Mouse (Mus musculus): Measurements from ENCODE around the gene Rab11fip3. TPM values are rescaled to one million over a fixed set of nuclear protein-coding genes. Genes with fewer than 3 reads are reported as not detected.
A peak's percentile ranks its signal among the peaks of the same experiment; 100 is the strongest.
"Not testable (repeated sequence)": the region's sequence is repeated elsewhere in the genome, so short reads cannot be mapped to it uniquely, and the experiment has no call there.

Gene Rab11fip3
- polyA plus RNA-seq, 1 experiment from 2014 or later, result 6.5 TPM

GRCm38 (mm10) chr17:26046253-26046997 is 22.9 kb downstream of the Rab11fip3 start:
- peak overlapping the region; percentile 20; the same call in 1 of the 2 replicates for H3K9ac ChIP-seq (ENCODE audit: low read length)
- ATAC-seq (ENCODE audit: low read depth), result peak; percentile 46; the same call in 1 of the 2 replicates
- 50% methylated on average over 10 of the region's 10 CpGs for WGBS
- peak overlapping the region; percentile 39; the same call in 1 of the 2 replicates for H3K27ac ChIP-seq (ENCODE audit: low read length)
- H3K4me2 ChIP-seq (ENCODE audit: low read depth, low read length), result no peak overlapping the region
- H3K4me1 ChIP-seq (replicated peaks; ENCODE audit: control insufficient read depth, insufficient read depth, low read length), result peaks cover 18% of the 10 kb centered on the region
- no peaks in the 10 kb centered on the region for H3K9me3 ChIP-seq (ENCODE audit: control insufficient read depth, low read length)
- no peaks in the 10 kb centered on the region for H3K36me3 ChIP-seq (ENCODE audit: control insufficient read depth, insufficient read depth, low read length)
- H3K4me3 ChIP-seq (ENCODE audit: low read length), result no peak overlapping the region
- H3K27me3 ChIP-seq (ENCODE audit: control insufficient read depth, insufficient read depth, low read depth, low read length), result no peaks in the 10 kb centered on the region

GRCm38 (mm10) chr17:26045285-26045684 is 24.1 kb downstream of the Rab11fip3 start:
- H3K9me3 ChIP-seq (ENCODE audit: control insufficient read depth, low read length), result no peaks in the 10 kb centered on the region
- no peak overlapping the region for H3K9ac ChIP-seq (ENCODE audit: low read length)
- no peaks in the 10 kb centered on the region for H3K36me3 ChIP-seq (ENCODE audit: control insufficient read depth, insufficient read depth, low read length)
- 41% methylated on average over 4 of the region's 4 CpGs for WGBS
- peak; percentile 62 for ATAC-seq (ENCODE audit: low read depth)
- H3K27ac ChIP-seq (ENCODE audit: low read length), result peak overlapping the region; percentile 55
- peaks cover 18% of the 10 kb centered on the region for H3K4me1 ChIP-seq (replicated peaks; ENCODE audit: control insufficient read depth, insufficient read depth, low read length)
- H3K4me2 ChIP-seq (ENCODE audit: low read depth, low read length), result no peak overlapping the region
- H3K27me3 ChIP-seq (ENCODE audit: control insufficient read depth, insufficient read depth, low read depth, low read length), result no peaks in the 10 kb centered on the region
- no peak overlapping the region for H3K4me3 ChIP-seq (ENCODE audit: low read length)

- H3K4me3 ChIP-seq (ENCODE audit: low read length), result no peak overlapping the region
- H3K36me3 ChIP-seq (ENCODE audit: control insufficient read depth, insufficient read depth, low read length), result no peaks in the 10 kb centered on the region
- no peak overlapping the region for H3K9ac ChIP-seq (ENCODE audit: low read length)
- ATAC-seq (ENCODE audit: low read depth), result peak; percentile 72; the same call in 1 of the 2 replicates
- 49% methylated on average over 5 of the region's 5 CpGs for WGBS
- H3K27me3 ChIP-seq (ENCODE audit: control insufficient read depth, insufficient read depth, low read depth, low read length), result no peaks in the 10 kb centered on the region
- H3K27ac ChIP-seq (ENCODE audit: low read length), result peak overlapping the region; percentile 44; the same call in 1 of the 2 replicates
- H3K9me3 ChIP-seq (ENCODE audit: control insufficient read depth, low read length), result no peaks in the 10 kb centered on the region
- H3K4me2 ChIP-seq (ENCODE audit: low read depth, low read length), result no peak overlapping the region
- peaks cover 18% of the 10 kb centered on the region for H3K4me1 ChIP-seq (replicated peaks; ENCODE audit: control insufficient read depth, insufficient read depth, low read length)
These were observed 26.1 kb downstream of the Rab11fip3 start for GRCm38 (mm10) chr17:26043249-26043636.

- H3K4me3 ChIP-seq (ENCODE audit: low read length), result no peak overlapping the region
- no peaks in the 10 kb centered on the region for H3K9me3 ChIP-seq (ENCODE audit: control insufficient read depth, low read length)
- no peak overlapping the region for H3K9ac ChIP-seq (ENCODE audit: low read length)
- peak overlapping the region; percentile 44; the same call in 1 of the 2 replicates for H3K27ac ChIP-seq (ENCODE audit: low read length)
- peaks cover 18% of the 10 kb centered on the region for H3K4me1 ChIP-seq (replicated peaks; ENCODE audit: control insufficient read depth, insufficient read depth, low read length)
- ATAC-seq (ENCODE audit: low read depth), result no peak
- 83% methylated on average over 13 of the region's 13 CpGs for WGBS
- no peak overlapping the region for H3K4me2 ChIP-seq (ENCODE audit: low read depth, low read length)
- no peaks in the 10 kb centered on the region for H3K27me3 ChIP-seq (ENCODE audit: control insufficient read depth, insufficient read depth, low read depth, low read length)
- no peaks in the 10 kb centered on the region for H3K36me3 ChIP-seq (ENCODE audit: control insufficient read depth, insufficient read depth, low read length)
These were observed 26.6 kb downstream of the Rab11fip3 start for GRCm38 (mm10) chr17:26042599-26043248.

- 0 out of 2 replicates have a peak, but pooled peaks have one; percentile 40 for ATAC-seq (ENCODE audit: low read depth)
- H3K4me2 ChIP-seq (ENCODE audit: low read depth, low read length), result no peak overlapping the region
- peaks cover 16% of the 10 kb centered on the region for H3K4me1 ChIP-seq (replicated peaks; ENCODE audit: control insufficient read depth, insufficient read depth, low read length)
- H3K27ac ChIP-seq (ENCODE audit: low read length), result no peak overlapping the region
- no peaks in the 10 kb centered on the region for H3K36me3 ChIP-seq (ENCODE audit: control insufficient read depth, insufficient read depth, low read length)
- 44% methylated on average over 9 of the region's 9 CpGs for WGBS
- H3K9me3 ChIP-seq (ENCODE audit: control insufficient read depth, low read length), result no peaks in the 10 kb centered on the region
- H3K27me3 ChIP-seq (ENCODE audit: control insufficient read depth, insufficient read depth, low read depth, low read length), result no peaks in the 10 kb centered on the region
- no peak overlapping the region for H3K9ac ChIP-seq (ENCODE audit: low read length)
- no peak overlapping the region for H3K4me3 ChIP-seq (ENCODE audit: low read length)
These were observed 28.1 kb downstream of the Rab11fip3 start for GRCm38 (mm10) chr17:26041111-26041802.

- not testable (repeated sequence) for H3K9me3 ChIP-seq (ENCODE audit: control insufficient read depth, low read length); H3K4me2 ChIP-seq (ENCODE audit: low read depth, low read length); H3K27me3 ChIP-seq (ENCODE audit: control insufficient read depth, insufficient read depth, low read depth, low read length); H3K27ac ChIP-seq (ENCODE audit: low read length); H3K4me3 ChIP-seq (ENCODE audit: low read length); H3K9ac ChIP-seq (ENCODE audit: low read length); ATAC-seq (ENCODE audit: low read depth); H3K36me3 ChIP-seq (ENCODE audit: control insufficient read depth, insufficient read depth, low read length)
- H3K4me1 ChIP-seq (replicated peaks; ENCODE audit: control insufficient read depth, insufficient read depth, low read length), result peaks cover 12% of the 10 kb centered on the region
- WGBS, result 76% methylated on average over 8 of the region's 8 CpGs
These were observed 28.6 kb downstream of the Rab11fip3 start for GRCm38 (mm10) chr17:26040711-26041110.

GRCm38 (mm10) chr17:26032037-26032436 is 37.3 kb downstream of the Rab11fip3 start:
- Histone ChIP-seq H3K36me3 (ENCODE audit: control insufficient read depth, insufficient read depth, low read length) (no peaks in the 10 kb centered on the region), H3K9ac (ENCODE audit: low read length) (no peak overlapping the region), H3K27me3 (ENCODE audit: control insufficient read depth, insufficient read depth, low read depth, low read length) (no peaks in the 10 kb centered on the region), H3K9me3 (ENCODE audit: control insufficient read depth, low read length) (no peaks in the 10 kb centered on the region), H3K4me1 (replicated peaks; ENCODE audit: control insufficient read depth, insufficient read depth, low read length) (no peaks in the 10 kb centered on the region), H3K4me3 (ENCODE audit: low read length) (no peak overlapping the region), H3K27ac (ENCODE audit: low read length) (no peak overlapping the region), H3K4me2 (ENCODE audit: low read depth, low read length) (no peak overlapping the region)
- WGBS, result 68% methylated on average over 6 of the region's 6 CpGs
- ATAC-seq (ENCODE audit: low read depth), result no peak

- H3K9me3 ChIP-seq (ENCODE audit: control insufficient read depth, low read length), result no peaks in the 10 kb centered on the region
- no peaks in the 10 kb centered on the region for H3K4me1 ChIP-seq (replicated peaks; ENCODE audit: control insufficient read depth, insufficient read depth, low read length)
- no peak overlapping the region for H3K27ac ChIP-seq (ENCODE audit: low read length)
- 92% methylated on average over 5 of the region's 5 CpGs for WGBS
- H3K36me3 ChIP-seq (ENCODE audit: control insufficient read depth, insufficient read depth, low read length), result no peaks in the 10 kb centered on the region
- no peak overlapping the region for H3K4me2 ChIP-seq (ENCODE audit: low read depth, low read length)
- ATAC-seq (ENCODE audit: low read depth), result no peak
- no peaks in the 10 kb centered on the region for H3K27me3 ChIP-seq (ENCODE audit: control insufficient read depth, insufficient read depth, low read depth, low read length)
- H3K9ac ChIP-seq (ENCODE audit: low read length), result no peak overlapping the region
- H3K4me3 ChIP-seq (ENCODE audit: low read length), result no peak overlapping the region
These were observed 37.8 kb downstream of the Rab11fip3 start for GRCm38 (mm10) chr17:26031583-26031982.

GRCm38 (mm10) chr17:26028261-26028660 is 41.1 kb downstream of the Rab11fip3 start:
- Histone ChIP-seq H3K9ac (ENCODE audit: low read length) (no peak overlapping the region), H3K4me1 (replicated peaks; ENCODE audit: control insufficient read depth, insufficient read depth, low read length) (no peaks in the 10 kb centered on the region), H3K4me3 (ENCODE audit: low read length) (no peak overlapping the region), H3K27ac (ENCODE audit: low read length) (no peak overlapping the region), H3K36me3 (ENCODE audit: control insufficient read depth, insufficient read depth, low read length) (peaks cover 2% of the 10 kb centered on the region; the same call in 1 of the 2 replicates), H3K27me3 (ENCODE audit: control insufficient read depth, insufficient read depth, low read depth, low read length) (no peaks in the 10 kb centered on the region), H3K4me2 (ENCODE audit: low read depth, low read length) (no peak overlapping the region), H3K9me3 (ENCODE audit: control insufficient read depth, low read length) (no peaks in the 10 kb centered on the region)
- ATAC-seq (ENCODE audit: low read depth), result no peak
- WGBS, result 89% methylated on average over 4 of the region's 4 CpGs
